Mouse (Mus musculus) heart, embryonic 15.5 days (tissue): Measurements from ENCODE around the gene Clec2e. TPM values are rescaled to one million over a fixed set of nuclear protein-coding genes. Genes with fewer than 3 reads are reported as not detected.
"Not testable (repeated sequence)": the region's sequence is repeated elsewhere in the genome, so short reads cannot be mapped to it uniquely, and the experiment has no call there.

ENCODE experiments used
- ATAC-seq: fragments of 200-750 bp; cut with Nextera tagmentation; replicated peaks from 2 replicates; pipeline ENCODE4 v1.8.0; 2017; ENCODE audit warnings: low read depth, moderate TSS enrichment; ENCODE audit not compliant: insufficient number of reproducible peaks, insufficient read depth, low FRiP score
- H3K27ac ChIP-seq: fragments of 300-500 bp; sonication (generic); 2 replicates; pipeline ENCODE4 v1.5.1; 2015; ENCODE audit warnings: mild to moderate bottlenecking, inconsistent platforms
- H3K27me3 ChIP-seq: fragments of 300-500 bp; sonication (generic); 2 replicates; pipeline ENCODE4 v1.6.1; 2015; ENCODE audit warnings: inconsistent platforms
- H3K36me3 ChIP-seq: fragments of 300-500 bp; sonication (generic); 2 replicates; pipeline ENCODE4 v1.6.1; 2015; ENCODE audit warnings: mild to moderate bottlenecking, inconsistent platforms
- H3K4me1 ChIP-seq: fragments of 300-500 bp; sonication (generic); replicated peaks from 2 replicates; pipeline ENCODE4 v1.6.1; 2015; ENCODE audit warnings: inconsistent platforms
- H3K4me2 ChIP-seq: fragments of 300-500 bp; sonication (generic); 2 replicates; pipeline ENCODE4 v1.6.1; 2015; ENCODE audit warnings: inconsistent platforms, mild to moderate bottlenecking, moderate library complexity
- H3K4me3 ChIP-seq: fragments of 300-500 bp; sonication (generic); 2 replicates; pipeline ENCODE4 v1.5.1; 2015; ENCODE audit warnings: mild to moderate bottlenecking, inconsistent platforms
- H3K9ac ChIP-seq: fragments of 300-500 bp; sonication (generic); 2 replicates; pipeline ENCODE4 v1.6.1; 2015; ENCODE audit warnings: mild to moderate bottlenecking, inconsistent platforms
- H3K9me3 ChIP-seq: fragments of 300-500 bp; sonication (generic); replicated peaks from 2 replicates; pipeline ENCODE4 v1.6.1; 2016; ENCODE audit warnings: inconsistent platforms
- WGBS: fragments of 180-500 bp; shearing (Covaris S2); methylation state at CpG from one replicate; pipeline ENCODE4 v1.1.7; 2015; ENCODE audit warnings: mixed read lengths; 5-methylcytosine and 5-hydroxymethylcytosine counted together
- polyA plus RNA-seq: library from polyadenylated mRNA; unstranded; fragments of >200 nt; fragmentation: Nextera tagmentation; extraction: Ambion mirVana; gene quantifications from 2 replicates; pipeline ENCODE4 v1.2.1, GENCODE M21; 2015

Clec2e gene
- not detected in 2 replicates for polyA plus RNA-seq

DNA sequence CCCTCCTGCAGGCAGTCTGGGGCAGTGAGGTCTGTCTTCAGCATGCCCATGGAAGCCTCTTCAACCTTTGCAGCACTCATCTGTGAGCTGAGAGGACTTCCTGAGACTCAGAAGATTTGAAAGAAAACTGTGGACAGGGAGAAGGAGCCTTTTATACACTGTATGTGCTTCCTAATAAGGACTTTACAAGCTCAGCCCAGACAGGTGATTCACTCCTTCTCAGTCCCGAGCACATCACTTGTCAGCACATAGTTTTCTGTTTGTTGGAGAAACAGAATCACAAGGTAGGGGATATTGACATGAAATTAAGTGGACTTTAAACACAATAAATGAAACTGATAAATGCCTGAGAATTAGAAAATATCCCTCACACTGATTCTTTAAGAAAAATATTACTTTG is at the start of gene Clec2e:
Gene Clec2e, minus strand, starts transcription at position 120 of the 400 bp plus-strand sequence.
- not testable (repeated sequence) for H3K36me3 ChIP-seq, H3K9me3 ChIP-seq, ATAC-seq, H3K27me3 ChIP-seq, H3K27ac ChIP-seq, H3K4me1 ChIP-seq, H3K9ac ChIP-seq, H3K4me3 ChIP-seq, H3K4me2 ChIP-seq
- WGBS, result 53% methylated on average over 1 of the region's 1 CpGs

GRCm38 (mm10) chr6:129146812-129147211 is 46.1 kb upstream of the Clec2e start:
- no peak overlapping the region for H3K9ac ChIP-seq
- no peak for ATAC-seq
- no peak overlapping the region for H3K4me2 ChIP-seq

DNA sequence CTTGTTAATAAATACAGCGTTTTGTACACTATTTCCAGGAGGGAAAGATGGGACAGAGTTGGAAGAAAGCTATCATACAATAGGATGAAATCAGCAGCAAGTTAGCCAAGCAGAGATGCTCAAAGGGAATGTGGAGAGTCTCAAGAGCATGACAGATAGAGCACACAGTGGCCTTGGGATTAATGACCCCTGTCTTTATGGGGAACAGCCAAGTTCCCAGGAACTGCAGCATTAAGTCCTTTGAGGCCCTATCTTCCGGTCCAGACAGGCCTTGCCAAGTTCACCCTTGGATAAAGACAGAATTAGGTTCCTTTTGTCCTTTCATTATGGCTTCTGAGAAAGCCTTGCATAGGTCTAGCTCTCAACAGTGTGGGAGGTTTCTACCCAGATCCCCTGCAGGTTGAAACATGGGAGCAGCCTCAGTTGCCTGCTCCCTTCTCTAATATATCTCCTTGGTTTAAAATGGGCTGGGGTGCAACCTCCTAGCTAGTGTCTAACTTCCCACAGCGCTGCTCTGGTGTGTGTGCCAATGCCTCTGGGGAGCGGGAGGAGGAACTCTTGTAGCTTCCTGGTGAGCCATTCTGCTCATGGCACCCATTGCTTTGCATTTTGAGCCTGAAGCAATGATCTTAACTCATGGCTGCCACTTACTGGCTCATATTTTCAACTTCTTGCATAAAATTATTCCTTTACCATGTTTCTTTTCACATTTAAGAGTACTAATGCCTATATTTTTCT is 32.1 kb upstream of the Clec2e start:
- H3K36me3 ChIP-seq, result no peaks in the 10 kb centered on the region
- WGBS, result 66% methylated on average over 4 of the region's 4 CpGs
- ATAC-seq, result no peak

More at GRCm38 (mm10) chr6:129146812-129147211, 46.1 kb upstream of the Clec2e start:
- WGBS, result 89% methylated on average over 2 of the region's 2 CpGs
- Histone ChIP-seq H3K36me3 (no peaks in the 10 kb centered on the region), H3K27me3 (no peaks in the 10 kb centered on the region), H3K27ac (no peak overlapping the region), H3K4me1 (no peaks in the 10 kb centered on the region), H3K9me3 (no peaks in the 10 kb centered on the region), H3K4me3 (no peak overlapping the region)

DNA sequence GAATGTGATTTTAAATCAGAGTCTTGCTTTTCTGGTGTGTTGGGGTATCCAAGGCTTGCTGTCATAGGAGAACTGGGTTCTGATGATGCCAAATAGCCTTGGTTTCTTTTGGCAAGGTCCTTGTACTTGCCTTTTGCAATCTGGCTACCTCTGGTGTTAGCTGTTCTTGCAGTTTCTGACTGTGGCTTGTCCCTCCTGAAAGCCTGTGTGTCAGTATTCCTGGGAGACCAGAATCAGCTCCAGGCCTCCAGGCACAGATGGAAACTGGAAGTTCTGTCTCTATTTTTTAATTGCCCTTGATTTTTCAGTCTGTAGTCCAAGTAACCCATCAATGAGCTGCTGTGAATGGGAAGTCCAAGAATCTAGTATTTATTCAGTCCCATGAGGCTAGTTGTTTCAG is 26.1 kb upstream of the Clec2e start:
- Histone ChIP-seq H3K4me1 (no peaks in the 10 kb centered on the region), H3K9me3 (no peaks in the 10 kb centered on the region), H3K36me3 (no peaks in the 10 kb centered on the region), H3K4me2 (no peak overlapping the region), H3K9ac (no peak overlapping the region), H3K27ac (no peak overlapping the region), H3K27me3 (no peaks in the 10 kb centered on the region), H3K4me3 (no peak overlapping the region)
- ATAC-seq, result no peak

More for the DNA sequence above, 32.1 kb upstream of the Clec2e start:
- no peak overlapping the region for H3K4me3 ChIP-seq
- H3K9me3 ChIP-seq, result no peaks in the 10 kb centered on the region
- no peak overlapping the region for H3K27ac ChIP-seq
- no peak overlapping the region for H3K4me2 ChIP-seq
- no peaks in the 10 kb centered on the region for H3K4me1 ChIP-seq
- H3K9ac ChIP-seq, result no peak overlapping the region
- no peaks in the 10 kb centered on the region for H3K27me3 ChIP-seq

- not testable (repeated sequence) for H3K4me1 ChIP-seq, H3K4me2 ChIP-seq, ATAC-seq, H3K9me3 ChIP-seq, H3K4me3 ChIP-seq, H3K9ac ChIP-seq, H3K27me3 ChIP-seq, H3K27ac ChIP-seq, H3K36me3 ChIP-seq
Measured at GRCm38 (mm10) chr6:129124531-129124930, 23.8 kb upstream of the Clec2e start.

DNA sequence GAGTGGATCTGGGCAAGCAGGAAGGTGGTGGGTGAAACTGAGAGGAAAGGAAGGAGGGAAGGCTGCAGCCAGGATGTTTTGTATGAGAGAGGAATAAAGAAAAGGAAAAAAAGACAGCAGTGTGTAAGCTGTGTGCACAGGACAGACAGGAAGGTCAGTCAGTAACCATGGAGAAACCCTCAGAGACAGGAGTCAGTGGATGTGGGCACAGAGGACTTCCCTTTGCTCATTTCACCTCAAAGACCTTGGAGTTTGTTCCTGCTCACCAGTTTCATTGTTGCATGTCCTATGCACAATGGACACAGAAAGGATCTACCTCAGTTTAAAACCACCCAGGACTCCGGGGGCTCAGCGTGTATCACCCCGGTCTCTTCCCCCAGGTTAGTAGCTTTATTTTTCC is 15.5 kb upstream of the Clec2e start:
- H3K4me3 ChIP-seq, result no peak overlapping the region
- 93% methylated on average over 3 of the region's 3 CpGs for WGBS
- no peaks in the 10 kb centered on the region for H3K9me3 ChIP-seq
- no peak overlapping the region for H3K4me2 ChIP-seq
- no peaks in the 10 kb centered on the region for H3K36me3 ChIP-seq
- no peak overlapping the region for H3K9ac ChIP-seq
- no peak overlapping the region for H3K27ac ChIP-seq
- H3K4me1 ChIP-seq, result no peaks in the 10 kb centered on the region
- no peaks in the 10 kb centered on the region for H3K27me3 ChIP-seq
- ATAC-seq, result no peak

DNA sequence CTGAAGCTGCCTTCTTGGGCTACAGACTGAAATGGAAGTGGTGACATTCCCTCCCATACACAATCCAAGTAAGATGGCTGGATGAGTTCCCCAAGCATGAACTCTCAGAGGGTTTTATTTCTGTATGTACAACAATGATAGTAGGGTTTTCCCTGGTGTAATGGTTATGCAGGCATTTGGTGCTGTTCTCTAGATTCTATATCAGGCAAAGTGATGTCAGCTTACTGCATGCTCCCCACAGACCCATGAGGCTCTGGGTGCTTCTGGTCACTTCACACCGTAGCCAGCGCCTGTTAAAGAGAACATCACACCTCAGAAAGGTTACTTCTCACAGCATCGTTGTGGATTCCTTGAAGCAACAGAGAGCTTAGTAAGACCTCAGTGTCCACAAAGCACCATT is 13.5 kb upstream of the Clec2e start:
- H3K27me3 ChIP-seq, H3K27ac ChIP-seq, H3K9me3 ChIP-seq, H3K4me2 ChIP-seq, ATAC-seq, H3K9ac ChIP-seq, H3K4me1 ChIP-seq, H3K4me3 ChIP-seq, H3K36me3 ChIP-seq: not testable (repeated sequence)
- WGBS, result 79% methylated on average over 3 of the region's 3 CpGs

- H3K4me1 ChIP-seq, result no peaks in the 10 kb centered on the region
- no peaks in the 10 kb centered on the region for H3K27me3 ChIP-seq
- no peak for ATAC-seq
- H3K36me3 ChIP-seq, result no peaks in the 10 kb centered on the region
- WGBS, result 36% methylated on average over 1 of the region's 1 CpGs
- no peak overlapping the region for H3K9ac ChIP-seq
- H3K4me2 ChIP-seq, result no peak overlapping the region
- no peak overlapping the region for H3K4me3 ChIP-seq
- no peaks in the 10 kb centered on the region for H3K9me3 ChIP-seq
- no peak overlapping the region for H3K27ac ChIP-seq
Measured at GRCm38 (mm10) chr6:129113769-129114168, 13.1 kb upstream of the Clec2e start.

GRCm38 (mm10) chr6:129113030-129113673 is 12.4 kb upstream of the Clec2e start:
- Histone ChIP-seq H3K4me2 (no peak overlapping the region), H3K9me3 (no peaks in the 10 kb centered on the region), H3K36me3 (no peaks in the 10 kb centered on the region), H3K9ac (no peak overlapping the region), H3K4me1 (no peaks in the 10 kb centered on the region), H3K27ac (no peak overlapping the region), H3K27me3 (no peaks in the 10 kb centered on the region), H3K4me3 (no peak overlapping the region)
- 75% methylated on average over 1 of the region's 1 CpGs for WGBS
- ATAC-seq, result no peak

DNA sequence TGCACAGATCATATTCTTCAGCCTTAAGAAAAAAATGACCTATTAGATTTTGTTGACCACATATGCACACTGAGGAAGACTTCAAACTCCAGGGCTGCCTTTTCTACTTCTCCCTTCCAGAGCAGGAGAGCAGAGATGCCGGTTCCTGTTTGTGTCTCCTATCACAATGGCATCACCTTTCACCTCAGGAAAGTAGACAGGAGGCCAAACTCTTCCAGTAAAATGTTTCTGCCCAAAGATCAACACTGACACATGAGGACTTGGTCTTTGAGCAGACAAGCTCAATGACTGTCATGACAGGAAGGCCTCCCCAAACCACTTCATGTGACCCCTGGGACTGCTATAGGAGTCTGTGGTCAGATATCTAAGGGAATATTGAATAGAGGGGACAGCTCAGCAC is 11.8 kb upstream of the Clec2e start:
- no peaks in the 10 kb centered on the region for H3K36me3 ChIP-seq
- H3K27me3 ChIP-seq, result no peaks in the 10 kb centered on the region
- ATAC-seq, result no peak
- WGBS, result 49% methylated on average over 1 of the region's 1 CpGs
- H3K4me1 ChIP-seq, result no peaks in the 10 kb centered on the region
- H3K9me3 ChIP-seq, result no peaks in the 10 kb centered on the region
- no peak overlapping the region for H3K27ac ChIP-seq
- no peak overlapping the region for H3K4me3 ChIP-seq
- no peak overlapping the region for H3K9ac ChIP-seq
- H3K4me2 ChIP-seq, result no peak overlapping the region

DNA sequence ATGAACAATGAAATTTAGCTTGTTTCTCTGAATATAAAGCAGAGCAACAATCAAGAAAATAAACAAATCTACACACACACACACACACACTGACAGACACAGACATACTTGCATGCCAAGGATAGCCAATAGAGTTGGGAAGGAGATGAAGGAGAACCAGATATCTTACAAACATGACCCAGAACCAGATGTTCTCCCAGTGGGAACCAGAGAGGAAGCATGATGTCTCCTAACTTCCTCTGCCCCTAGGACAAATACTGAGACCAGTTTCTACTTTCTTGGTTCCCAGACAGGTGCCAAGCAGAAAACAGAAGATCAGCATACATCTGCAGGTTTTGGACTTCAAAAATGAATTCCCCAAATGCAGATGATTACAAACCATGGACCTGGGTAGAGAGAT is 7.2 kb upstream of the Clec2e start:
- Histone ChIP-seq H3K4me2 (no peak overlapping the region), H3K36me3 (no peaks in the 10 kb centered on the region), H3K27me3 (no peaks in the 10 kb centered on the region), H3K27ac (no peak overlapping the region), H3K4me3 (no peak overlapping the region), H3K9ac (no peak overlapping the region), H3K4me1 (no peaks in the 10 kb centered on the region), H3K9me3 (no peaks in the 10 kb centered on the region)
- ATAC-seq, result no peak
